8 mouse cellular contexts compared by ENCODE assay signal in the genomic region with DNA sequence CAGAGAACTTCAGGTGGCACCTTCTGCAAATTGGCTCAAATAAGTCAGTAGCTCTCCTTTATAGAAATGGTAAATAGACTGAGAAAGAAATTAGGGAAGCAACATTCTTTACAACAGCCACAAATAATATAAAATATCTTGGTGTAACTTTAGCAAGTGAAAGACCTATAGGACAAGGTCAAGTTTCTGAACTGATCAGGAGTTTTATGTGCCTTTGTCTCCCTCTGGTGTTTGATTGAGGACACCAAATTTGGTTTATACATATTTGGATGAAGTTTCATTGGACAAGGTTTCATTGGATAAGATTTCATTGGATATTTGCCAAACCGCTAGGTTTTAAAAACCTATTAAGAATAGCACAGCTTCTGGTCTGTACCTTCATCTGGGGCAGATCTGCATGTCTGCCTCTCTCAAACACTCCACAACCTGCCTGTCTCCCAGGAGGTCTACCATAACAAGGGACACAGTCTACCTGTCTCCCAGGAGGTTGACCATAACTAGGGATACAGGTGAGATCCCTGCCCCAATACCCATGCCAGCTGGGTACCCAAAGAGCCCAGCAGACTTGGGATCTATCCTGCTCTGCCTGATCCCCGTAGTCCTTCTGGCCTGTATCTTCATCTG.
DNase-seq lines count a peak whose midpoint lies in the region; ATAC-seq lines count a peak whose summit lies in the region.
"Had no signal": no experiment of that assay in that cellular context is flagged by ENCODE, and none has a peak within 500 bp of the region (broad histone marks: within the 10 kb centered on the region; RNA-seq: fewer than 3 reads in every experiment).

No protein-coding gene starts in this region.

- no peak overlapping the region for H3K27ac ChIP-seq in hindbrain, embryonic 14.5 days
- H3K27ac ChIP-seq in hindbrain, embryonic 13.5 days: no peak overlapping the region

- H3K9ac ChIP-seq in hindbrain, embryonic 14.5 days: no peak overlapping the region
- H3K9ac ChIP-seq in hindbrain, embryonic 13.5 days: no peak overlapping the region

- H3K4me2 ChIP-seq in hindbrain, embryonic 14.5 days (replicated peaks): no peak overlapping the region
- H3K4me2 ChIP-seq in hindbrain, embryonic 13.5 days: no peak overlapping the region

- no peaks in the 10 kb centered on the region for H3K27me3 ChIP-seq in hindbrain, embryonic 14.5 days (ENCODE audit: control insufficient read depth, insufficient read depth, low read length)
- no peaks in the 10 kb centered on the region for H3K27me3 ChIP-seq in hindbrain, embryonic 13.5 days

- no peaks in the 10 kb centered on the region for H3K4me1 ChIP-seq in hindbrain, embryonic 14.5 days (replicated peaks; ENCODE audit: control insufficient read depth, insufficient read depth, low read length)
- no peaks in the 10 kb centered on the region for H3K4me1 ChIP-seq in hindbrain, embryonic 13.5 days (replicated peaks)

- WGBS in hindbrain, embryonic 14.5 days: 77% methylated on average over 2 of the region's 2 CpGs
- 90% methylated on average over 2 of the region's 2 CpGs for WGBS in hindbrain, embryonic 13.5 days

- ATAC-seq in hindbrain, embryonic 14.5 days (ENCODE audit: low FRiP score): no peak
- ATAC-seq in hindbrain, embryonic 13.5 days (ENCODE audit: low FRiP score): no peak
- ATAC-seq: forebrain, embryonic 16.5 days had no signal

- H3K36me3 ChIP-seq in hindbrain, embryonic 14.5 days (replicated peaks; ENCODE audit: control insufficient read depth, insufficient read depth): no peaks in the 10 kb centered on the region
- H3K36me3 ChIP-seq in hindbrain, embryonic 13.5 days: no peaks in the 10 kb centered on the region

- peak; percentile 54 for DNase-seq in hindbrain, embryonic 14.5 days (ENCODE audit: low spot score)
- peak; percentile 10 for DNase-seq in thymus, postnatal 0 days (ENCODE audit: low spot score)
- DNase-seq in thymus, postnatal 14 days: no peak
- DNase-seq in embryo, embryonic 11 days: peak; percentile 22
- DNase-seq in yolk sac, embryonic 10.5 days (ENCODE audit: low spot score): no peak
- DNase-seq in T-cell, adult 2 months (ENCODE audit: low spot score): no peak

- no peak overlapping the region for H3K4me3 ChIP-seq in hindbrain, embryonic 14.5 days (replicated peaks; ENCODE audit: low read length)
- H3K4me3 ChIP-seq in hindbrain, embryonic 13.5 days: no peak overlapping the region

- no peaks in the 10 kb centered on the region for H3K9me3 ChIP-seq in hindbrain, embryonic 14.5 days (ENCODE audit: control insufficient read depth, low read length)
- no peaks in the 10 kb centered on the region for H3K9me3 ChIP-seq in hindbrain, embryonic 13.5 days

Comparison
In these comparisons a context has a peak if more than half of its experiments do, and no peak if none do; other contexts are left out.
1. DNase-seq: peak in hindbrain, embryonic 14.5 days (single experiment), thymus, postnatal 0 days (single experiment) and embryo, embryonic 11 days (single experiment); none in thymus, postnatal 14 days (single experiment), yolk sac, embryonic 10.5 days (single experiment) and T-cell, adult 2 months (single experiment).